Mouse (Mus musculus) midbrain, embryonic 11.5 days (tissue): Measurements from ENCODE around the gene Hagh. TPM values are rescaled to one million over a fixed set of nuclear protein-coding genes. Genes with fewer than 3 reads are reported as not detected.

Experiments
- ATAC-seq: fragments of 200-750 bp; cut with Nextera tagmentation; 2 replicates; pipeline ENCODE4 v1.8.0; 2017; ENCODE audit warnings: moderate TSS enrichment, moderate library complexity; ENCODE audit not compliant: low FRiP score
- DNase-seq: peaks from one replicate; pipeline ENCODE4 v3.0.0; 2015; ENCODE audit warnings: low spot score; ENCODE audit errors: missing footprints
- H3K27ac ChIP-seq: fragments of 300-500 bp; sonication (generic); 2 replicates; pipeline ENCODE4 v1.5.1; 2014; ENCODE audit warnings: low read depth, low read length
- H3K27me3 ChIP-seq: fragments of 300-500 bp; sonication (generic); 2 replicates; pipeline ENCODE4 v1.6.1; 2014; ENCODE audit warnings: mild to moderate bottlenecking, low read length, moderate library complexity, mixed read lengths; ENCODE audit not compliant: control insufficient read depth, insufficient read depth
- H3K36me3 ChIP-seq: fragments of 300-500 bp; sonication (generic); 2 replicates; pipeline ENCODE4 v1.6.1; 2014; ENCODE audit warnings: mild to moderate bottlenecking, low read length, moderate library complexity, mixed read lengths; ENCODE audit not compliant: control insufficient read depth, insufficient read depth
- H3K4me1 ChIP-seq: fragments of 300-500 bp; sonication (generic); 2 replicates; pipeline ENCODE4 v1.6.1; 2014; ENCODE audit warnings: low read length; ENCODE audit not compliant: control insufficient read depth, insufficient read depth
- H3K4me2 ChIP-seq: fragments of 300-500 bp; sonication (generic); 2 replicates; pipeline ENCODE4 v1.6.1; 2014; ENCODE audit warnings: mild to moderate bottlenecking, moderate library complexity
- H3K4me3 ChIP-seq: fragments of 300-500 bp; sonication (generic); 2 replicates; pipeline ENCODE4 v1.5.1; 2014; ENCODE audit warnings: low read depth, low read length
- H3K9ac ChIP-seq: fragments of 300-500 bp; sonication (generic); 2 replicates; pipeline ENCODE4 v1.6.1; 2014; ENCODE audit warnings: low read length
- H3K9me3 ChIP-seq: fragments of 300-500 bp; sonication (generic); 2 replicates; pipeline ENCODE4 v1.6.1; 2016; ENCODE audit warnings: low read length; ENCODE audit not compliant: control insufficient read depth
- WGBS: fragments of 180-500 bp; shearing (Covaris S2); extraction: QIAGEN DNeasy Blood & Tissue Kit; methylation state at CpG from one replicate; pipeline ENCODE4 v1.1.7; 2014; 5-methylcytosine and 5-hydroxymethylcytosine counted together
- polyA plus RNA-seq: library from polyadenylated mRNA; unstranded; fragments of >200 nt; fragmentation: Nextera tagmentation; extraction: Ambion mirVana; gene quantifications from 2 replicates; pipeline ENCODE4 v1.2.1, GENCODE M21; 2014

Gene Hagh
- polyA plus RNA-seq, 1 experiment from 2014 or later, result 28.2 TPM

- H3K4me2 ChIP-seq, result no peak overlapping the region
- WGBS, result 51% methylated on average over 9 of the region's 9 CpGs
- no peak overlapping the region for H3K27ac ChIP-seq
- DNase-seq (no peak), ATAC-seq (no peak)
- H3K36me3 ChIP-seq, result no peaks in the 10 kb centered on the region
- no peak overlapping the region for H3K4me3 ChIP-seq
- no peak overlapping the region for H3K9ac ChIP-seq
- H3K9me3 ChIP-seq, result no peaks in the 10 kb centered on the region
- H3K27me3 ChIP-seq, result no peaks in the 10 kb centered on the region
- H3K4me1 ChIP-seq, result peaks cover 4% of the 10 kb centered on the region; the same call in 1 of the 2 replicates
These were observed 4.6 kb downstream of the Hagh start for GRCm38 (mm10) chr17:24844525-24844924.

GRCm38 (mm10) chr17:24847386-24847785 is 7.4 kb downstream of the Hagh start:
- Histone ChIP-seq H3K4me3 (no peak overlapping the region), H3K4me2 (no peak overlapping the region), H3K4me1 (peaks cover 4% of the 10 kb centered on the region; the same call in 1 of the 2 replicates), H3K9ac (no peak overlapping the region), H3K36me3 (no peaks in the 10 kb centered on the region), H3K27me3 (no peaks in the 10 kb centered on the region; the same call in 1 of the 2 replicates), H3K27ac (no peak overlapping the region), H3K9me3 (no peaks in the 10 kb centered on the region)
- ATAC-seq, result no peak
- WGBS, result 92% methylated on average over 1 of the region's 1 CpGs
- no peak for DNase-seq

- H3K4me3 ChIP-seq, result 0 out of 2 replicates have a peak overlapping the region, but pooled peaks have one; percentile 1
- no peak for DNase-seq
- H3K27me3 ChIP-seq, result no peaks in the 10 kb centered on the region; the same call in 1 of the 2 replicates
- no peak for ATAC-seq
- no peak overlapping the region for H3K27ac ChIP-seq
- peaks cover 4% of the 10 kb centered on the region; the same call in 1 of the 2 replicates for H3K4me1 ChIP-seq
- peak overlapping the region; percentile 60; the same call in 1 of the 2 replicates for H3K4me2 ChIP-seq
- H3K9me3 ChIP-seq, result no peaks in the 10 kb centered on the region
- no peak overlapping the region for H3K9ac ChIP-seq
- no peaks in the 10 kb centered on the region for H3K36me3 ChIP-seq
These were observed 8.7 kb downstream of the Hagh start for GRCm38 (mm10) chr17:24848600-24849031.

- under 1% methylated on average over 21 of the region's 21 CpGs for WGBS
- Histone ChIP-seq H3K4me2 (peak overlapping the region; percentile 60), H3K27me3 (no peaks in the 10 kb centered on the region; the same call in 1 of the 2 replicates), H3K9ac (peak overlapping the region; percentile 71), H3K36me3 (no peaks in the 10 kb centered on the region), H3K4me1 (peaks cover 4% of the 10 kb centered on the region; the same call in 1 of the 2 replicates), H3K27ac (peak overlapping the region; percentile 73), H3K9me3 (no peaks in the 10 kb centered on the region), H3K4me3 (peak overlapping the region; percentile 76)
- ATAC-seq (peak; percentile 62), DNase-seq (peak; percentile 98)
These were observed 9.8 kb downstream of the Hagh start for GRCm38 (mm10) chr17:24849733-24850064.

- H3K36me3 ChIP-seq, result no peaks in the 10 kb centered on the region
- under 1% methylated on average over 53 of the region's 58 CpGs for WGBS
These were observed 10.3 kb downstream of the Hagh start, which contains the start of gene Fahd1 for GRCm38 (mm10) chr17:24850065-24850772. Fahd1 (minus strand) TSS chr17:24850364.

GRCm38 (mm10) chr17:24850773-24851127 is 10.8 kb downstream of the Hagh start:
- Histone ChIP-seq H3K4me1 (peaks cover 4% of the 10 kb centered on the region; the same call in 1 of the 2 replicates), H3K36me3 (no peaks in the 10 kb centered on the region), H3K27ac (0 out of 2 replicates have a peak overlapping the region, but pooled peaks have one; percentile 73), H3K9ac (peak overlapping the region; percentile 70), H3K4me2 (peak overlapping the region; percentile 72), H3K27me3 (no peaks in the 10 kb centered on the region; the same call in 1 of the 2 replicates), H3K4me3 (peak overlapping the region; percentile 76), H3K9me3 (no peaks in the 10 kb centered on the region)
- ATAC-seq (no peak), DNase-seq (no peak)
- WGBS, result 1% methylated on average over 20 of the region's 20 CpGs

More at GRCm38 (mm10) chr17:24850065-24850772, 10.3 kb downstream of the Hagh start, which contains the start of gene Fahd1:
- no peaks in the 10 kb centered on the region for H3K9me3 ChIP-seq
- H3K4me1 ChIP-seq, result peaks cover 4% of the 10 kb centered on the region; the same call in 1 of the 2 replicates
- peak within 1 kb of the TSS; percentile 71 for H3K9ac ChIP-seq
- no peaks in the 10 kb centered on the region; the same call in 1 of the 2 replicates for H3K27me3 ChIP-seq
- H3K4me2 ChIP-seq, result peak within 1 kb of the TSS; percentile 72
- DNase-seq (peak; percentile 98), ATAC-seq (peak; percentile 100)
- peak within 1 kb of the TSS; percentile 76 for H3K4me3 ChIP-seq
- peak within 1 kb of the TSS; percentile 73 for H3K27ac ChIP-seq

- no peak overlapping the region for H3K27ac ChIP-seq
- no peaks in the 10 kb centered on the region; the same call in 1 of the 2 replicates for H3K27me3 ChIP-seq
- no peaks in the 10 kb centered on the region for H3K36me3 ChIP-seq
- no peaks in the 10 kb centered on the region for H3K9me3 ChIP-seq
- ATAC-seq, result no peak
- H3K4me3 ChIP-seq, result no peak overlapping the region
- 77% methylated on average over 10 of the region's 10 CpGs for WGBS
- H3K4me1 ChIP-seq, result peaks cover 4% of the 10 kb centered on the region; the same call in 1 of the 2 replicates
- no peak overlapping the region for H3K9ac ChIP-seq
- DNase-seq, result no peak
- H3K4me2 ChIP-seq, result peak overlapping the region; percentile 72
These were observed 11.6 kb downstream of the Hagh start for GRCm38 (mm10) chr17:24851381-24852125.

GRCm38 (mm10) chr17:24855838-24856464 is 16.0 kb downstream of the Hagh start:
- H3K4me2 ChIP-seq, result no peak overlapping the region
- no peak for DNase-seq
- no peak for ATAC-seq
- H3K27ac ChIP-seq, result no peak overlapping the region
- H3K27me3 ChIP-seq, result no peaks in the 10 kb centered on the region; the same call in 1 of the 2 replicates
- H3K4me1 ChIP-seq, result no peaks in the 10 kb centered on the region
- no peak overlapping the region for H3K4me3 ChIP-seq
- no peaks in the 10 kb centered on the region for H3K36me3 ChIP-seq
- H3K9me3 ChIP-seq, result no peaks in the 10 kb centered on the region
- WGBS, result 82% methylated on average over 3 of the region's 3 CpGs
- H3K9ac ChIP-seq, result no peak overlapping the region
